Mouse (Mus musculus) ES-CJ7 (cell line): Measurements from ENCODE around the gene Bcat2.

Experiments
- DNase-seq: peaks from one replicate; pipeline ENCODE4 v3.0.0; 2011; ENCODE audit warnings: low read depth, low spot score

The Bcat2 gene

DNA sequence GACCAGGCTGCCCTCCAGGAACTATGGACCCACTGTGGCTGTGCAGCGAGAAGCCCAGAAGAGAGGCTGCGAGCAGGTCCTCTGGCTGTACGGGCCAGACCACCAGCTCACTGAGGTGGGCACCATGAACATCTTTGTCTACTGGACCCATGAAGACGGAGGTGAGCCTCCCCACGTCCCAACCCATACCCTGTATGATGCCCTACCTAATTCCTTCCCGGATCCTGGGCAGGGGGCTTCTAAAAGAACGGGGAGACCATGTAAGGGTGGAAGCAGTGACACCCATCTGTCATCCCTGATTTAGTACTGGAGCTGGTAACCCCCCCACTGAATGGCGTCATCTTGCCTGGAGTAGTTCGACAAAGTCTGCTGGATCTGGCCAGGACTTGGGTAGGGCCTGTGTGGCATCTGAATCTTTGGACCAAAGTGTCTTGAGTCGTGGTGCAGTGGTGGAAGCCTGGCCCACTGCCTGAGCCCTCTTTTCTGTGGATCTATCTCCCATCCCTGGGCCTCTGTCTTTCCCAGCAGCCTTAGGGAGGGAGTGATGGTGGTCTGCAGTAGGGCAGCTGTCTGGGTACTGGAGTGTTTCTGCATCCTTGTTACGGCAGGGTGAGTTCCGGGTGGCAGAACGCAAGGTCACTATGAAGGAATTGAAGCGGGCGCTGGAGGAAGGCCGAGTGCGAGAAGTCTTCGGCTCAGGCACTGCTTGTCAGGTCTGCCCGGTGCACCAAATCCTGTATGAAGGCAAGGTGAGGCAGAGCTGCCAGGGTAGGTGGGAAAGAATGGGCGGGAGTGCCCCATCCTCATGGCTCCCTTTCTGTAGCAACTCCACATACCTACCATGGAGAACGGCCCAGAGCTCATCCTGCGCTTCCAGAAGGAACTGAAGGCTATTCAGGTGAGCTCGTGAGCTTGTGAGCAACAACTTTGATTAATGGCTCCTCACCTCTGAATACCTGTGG, 18.0 kb downstream of the Bcat2 start:
- no peak for DNase-seq

GRCm38 (mm10) chr7:45589173-45589572, 19.2 kb downstream of the Bcat2 start:
- peak; percentile 96 for DNase-seq

DNA sequence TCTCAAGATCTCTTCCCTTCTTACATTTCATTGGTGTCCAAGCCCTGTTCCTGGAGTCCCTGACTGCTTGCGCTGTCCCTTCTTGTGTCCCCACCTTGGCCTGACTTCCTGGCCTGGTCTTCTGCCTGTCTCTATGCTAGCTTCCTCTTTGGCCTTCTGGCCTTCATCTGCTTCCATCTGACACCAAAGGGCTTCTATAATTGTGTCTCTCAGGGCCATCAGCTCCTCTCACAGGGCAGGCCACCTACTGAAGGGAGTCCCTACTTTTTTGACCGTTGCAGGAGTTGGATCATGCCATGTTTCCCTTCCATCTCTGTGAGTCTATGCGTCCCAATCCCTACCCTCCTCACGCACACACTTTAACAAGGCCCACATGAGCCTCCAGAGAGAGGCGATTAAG, 19.9 kb downstream of the Bcat2 start:
- no peak for DNase-seq

- DNase-seq = peak; percentile 43
Observed at GRCm38 (mm10) chr7:45590874-45591273, 20.9 kb downstream of the Bcat2 start.

- no peak for DNase-seq
Observed at GRCm38 (mm10) chr7:45591880-45592279, 21.9 kb downstream of the Bcat2 start.

GRCm38 (mm10) chr7:45593118-45593815, 23.3 kb downstream of the Bcat2 start:
- peak; percentile 79 for DNase-seq

DNA sequence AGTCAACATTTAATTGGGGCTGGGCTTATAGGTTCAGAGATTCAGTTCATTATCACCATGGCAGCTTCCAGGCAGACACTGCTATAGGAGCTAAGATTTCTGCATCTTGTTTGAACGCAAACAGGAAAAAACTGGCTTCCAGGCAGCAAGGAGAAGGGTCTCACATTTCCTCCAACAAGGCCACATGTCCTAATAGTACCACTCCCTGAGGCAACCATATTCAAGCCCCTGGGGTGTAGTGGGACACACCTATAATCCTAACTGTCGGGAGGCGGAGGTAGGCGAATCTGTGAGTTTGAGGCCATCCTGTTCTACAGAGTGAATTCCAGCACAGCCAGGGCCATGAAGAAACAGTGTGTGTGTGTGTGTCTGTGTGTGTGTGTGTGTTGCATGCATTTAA, 25.2 kb downstream of the Bcat2 start:
- peak; percentile 83 for DNase-seq

- DNase-seq = no peak
Observed at GRCm38 (mm10) chr7:45596107-45596506, 26.2 kb downstream of the Bcat2 start.

DNA sequence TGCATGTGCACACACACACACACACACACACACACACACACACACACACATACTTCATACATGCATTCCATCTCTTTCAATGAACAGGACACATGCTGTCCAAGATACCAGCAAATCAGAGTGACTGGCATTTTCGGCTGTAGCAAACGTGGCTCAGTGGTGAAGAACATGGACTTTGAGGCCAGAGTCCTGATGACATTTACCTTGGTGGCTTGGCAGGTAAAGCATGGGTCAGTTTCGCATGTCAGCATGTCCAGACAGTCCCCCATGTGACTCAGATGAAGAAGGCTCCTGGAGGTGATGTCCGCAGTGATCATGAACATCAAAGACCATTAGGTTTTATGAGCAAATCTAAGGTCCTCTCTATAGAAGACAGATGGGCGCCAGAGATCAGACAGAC, 27.1 kb downstream of the Bcat2 start:
- no peak for DNase-seq

DNA sequence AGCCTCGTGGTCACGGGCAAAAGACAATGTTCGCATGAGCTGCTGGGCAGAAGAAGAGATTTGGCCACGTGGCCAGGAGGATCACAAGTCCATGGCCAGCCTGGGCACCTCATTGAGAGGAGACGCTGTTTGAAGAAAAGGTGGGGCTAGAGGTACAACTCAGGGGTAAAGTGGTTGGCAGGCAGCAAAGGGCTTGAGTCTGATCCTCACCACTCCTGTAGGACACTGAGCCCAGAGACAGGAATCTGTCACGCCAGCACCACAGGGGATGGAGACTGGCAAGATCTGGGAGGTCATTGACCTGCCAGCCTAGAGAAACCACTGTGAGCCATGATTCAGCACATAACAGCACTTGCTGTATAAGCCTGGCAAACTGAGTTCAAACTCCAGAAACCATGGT, 27.6 kb downstream of the Bcat2 start:
- DNase-seq = no peak

DNA sequence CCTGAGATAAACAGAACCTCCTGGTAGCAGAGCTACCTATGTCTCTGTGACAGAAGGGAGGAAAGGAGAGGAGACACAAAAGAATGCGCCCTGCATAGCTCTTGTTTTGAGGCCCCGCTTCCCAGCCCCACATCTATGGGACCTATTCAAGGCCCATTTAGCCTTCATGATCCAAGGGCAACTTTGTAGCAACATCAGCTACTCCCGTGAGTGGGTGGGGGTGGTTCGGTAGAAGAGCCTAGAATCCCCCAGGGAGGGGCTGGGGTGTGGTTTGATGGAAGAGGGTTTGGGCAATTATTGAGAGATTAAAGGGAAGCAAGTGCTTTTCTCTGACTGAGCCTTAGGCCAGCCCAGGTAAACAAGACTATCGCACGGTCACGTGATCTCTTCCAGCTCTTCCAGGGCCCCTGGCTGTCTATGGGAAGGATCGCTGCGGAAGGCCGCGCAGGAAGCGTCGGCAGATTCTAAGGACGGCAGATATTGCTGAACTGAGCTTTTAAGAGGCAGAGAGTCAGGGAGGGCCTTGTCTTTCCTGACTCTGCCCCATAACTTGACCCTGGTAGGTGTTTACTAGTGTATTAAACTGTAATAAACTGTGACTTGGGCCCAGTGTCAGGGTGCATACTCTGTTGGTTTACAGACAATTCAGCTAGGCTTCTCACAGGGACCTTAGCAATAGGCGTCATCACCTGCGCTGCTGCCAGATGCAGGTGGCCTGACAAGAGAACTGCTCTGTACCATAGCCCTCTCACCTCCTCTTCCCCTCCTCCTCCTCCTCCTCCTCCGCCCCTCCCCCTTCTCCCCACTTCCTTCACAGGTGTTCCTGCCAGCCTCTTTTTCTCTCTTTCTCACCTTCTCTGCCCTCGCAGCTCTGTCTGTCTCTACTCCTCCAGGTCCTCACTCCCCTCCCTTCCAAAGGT, 29.3 kb downstream of the Bcat2 start:
- DNase-seq = peak; percentile 35

GRCm38 (mm10) chr7:45605704-45606289, 35.8 kb downstream of the Bcat2 start:
- DNase-seq = no peak

GRCm38 (mm10) chr7:45609511-45609910, 39.6 kb downstream of the Bcat2 start:
- DNase-seq = no peak

- DNase-seq = no peak
Observed at GRCm38 (mm10) chr7:45616277-45616676, 46.3 kb downstream of the Bcat2 start.

DNA sequence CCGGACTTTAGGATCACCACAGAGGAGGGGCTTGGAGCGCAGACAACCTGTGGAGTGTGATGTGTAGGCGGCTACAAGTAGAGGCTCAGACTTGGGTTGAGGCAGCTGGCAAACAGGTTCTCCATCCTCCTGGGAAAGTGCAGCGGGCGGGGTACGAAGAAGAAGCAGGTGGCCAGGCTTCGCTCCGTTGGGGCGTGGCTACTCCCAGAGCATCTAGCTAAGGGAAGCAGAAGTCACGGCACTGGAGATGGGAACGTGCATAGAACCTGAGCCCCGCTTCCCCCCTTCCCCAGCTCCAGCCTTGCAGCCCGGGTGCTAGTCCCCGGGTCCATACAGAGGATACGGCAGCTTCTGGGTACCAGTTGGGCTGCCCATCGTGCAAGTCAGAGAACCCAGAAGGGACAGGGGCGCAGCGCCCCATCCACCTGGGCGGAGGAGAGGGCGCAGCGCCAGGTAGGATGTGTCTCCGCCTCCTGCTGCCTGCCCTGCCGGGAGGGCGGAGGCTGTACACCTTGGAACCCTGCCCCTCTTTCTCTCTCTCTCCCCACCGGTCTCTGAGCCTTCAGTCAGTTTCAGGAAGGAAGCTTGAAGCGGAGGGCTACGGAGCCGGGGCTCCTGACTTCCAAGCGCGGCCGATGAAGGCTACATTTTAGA, 47.2 kb downstream of the Bcat2 start, which contains the start of gene Fut1:
Gene Fut1 (plus strand): TSS at position 248 of the 654 bp plus-strand sequence.
- DNase-seq = peak; percentile 39

- DNase-seq = no peak
Observed at GRCm38 (mm10) chr7:45618316-45618715, 48.4 kb downstream of the Bcat2 start.

- DNase-seq = no peak
Observed at GRCm38 (mm10) chr7:45619592-45619991, 49.6 kb downstream of the Bcat2 start.

- DNase-seq = peak; percentile 83
Observed at GRCm38 (mm10) chr7:45621443-45621842, 51.5 kb downstream of the Bcat2 start, which contains the start of gene Izumo1. Gene Izumo1, plus strand, starts transcription at chr7:45621811.

DNA sequence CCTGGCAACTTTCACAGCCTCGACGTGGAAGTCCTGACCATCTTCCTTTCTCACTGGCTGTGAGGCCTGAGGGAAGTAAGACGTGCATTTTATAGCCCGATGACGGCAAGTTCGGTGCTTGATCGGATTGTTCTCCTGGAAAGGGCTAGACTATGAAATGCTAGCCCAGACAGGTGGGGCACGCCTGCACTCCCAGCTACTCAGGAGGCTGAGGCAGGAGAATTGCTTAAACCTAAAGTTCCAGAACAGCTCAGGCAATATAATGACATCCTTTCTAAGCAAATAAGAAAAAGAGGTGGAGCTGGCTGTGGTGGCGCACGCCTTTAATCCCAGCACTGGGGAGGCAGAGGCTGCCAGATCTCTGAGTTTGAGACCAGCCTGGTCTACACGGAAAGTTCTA, 53.6 kb downstream of the Bcat2 start:
- no peak for DNase-seq

DNA sequence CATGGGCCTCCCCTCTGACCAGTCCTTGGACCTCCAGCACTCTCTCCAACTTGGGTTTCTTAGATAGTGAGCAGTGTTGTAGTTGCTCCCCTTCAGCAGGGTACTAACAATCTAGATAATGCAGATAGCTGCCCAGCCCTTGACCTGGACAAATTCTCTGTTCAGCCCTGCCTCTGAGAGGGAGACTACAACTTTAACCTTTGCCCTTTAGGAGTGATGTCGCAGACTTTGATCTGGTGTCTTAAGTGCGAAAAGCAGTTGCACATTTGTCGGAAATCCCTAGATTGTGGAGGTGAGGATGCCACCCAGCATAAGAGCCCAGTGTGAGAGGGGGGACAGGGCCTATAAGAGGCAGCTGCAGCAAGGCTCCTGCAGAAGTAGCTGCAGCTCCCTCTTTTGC, 54.8 kb downstream of the Bcat2 start:
- no peak for DNase-seq

GRCm38 (mm10) chr7:45625481-45625880, 55.5 kb downstream of the Bcat2 start:
- DNase-seq = no peak
